Mouse (Mus musculus) lung, adult 2 months (tissue): ENCODE results near the gene Mta3.

Source experiments
- CTCF ChIP-seq: fragments of 200-500 bp; IDR thresholded peaks from 2 replicates; pipeline ENCODE4 v1.5.1; 2011; ENCODE audit warnings: mild to moderate bottlenecking, low read length, control low read depth; ENCODE audit not compliant: insufficient read depth
- POLR2A ChIP-seq: fragments of 200-500 bp; IDR thresholded peaks from 2 replicates; pipeline ENCODE4 v1.6.1; 2011; ENCODE audit warnings: low read depth, mild to moderate bottlenecking, control low read depth, low read length, borderline replicate concordance; ENCODE audit errors: extremely low read depth

GRCm38 (mm10) chr17:83707846-83708245 is 1.9 kb downstream of the Mta3 start:
- TF ChIP-seq POLR2A (no peak), CTCF (no peak)
